Mouse (Mus musculus): ENCODE results near the gene Olfr95. TPM values are rescaled to one million over a fixed set of nuclear protein-coding genes. Genes with fewer than 3 reads are reported as not detected.

Olfr95 gene
- polyA plus RNA-seq (2015; fragmentation: Illumina TruSeq; extraction: RNeasy Lipid Tissue Mini Kit (QIAGEN cat#74804); ENCODE audit: low read depth, low replicate concordance): not detected

DNA sequence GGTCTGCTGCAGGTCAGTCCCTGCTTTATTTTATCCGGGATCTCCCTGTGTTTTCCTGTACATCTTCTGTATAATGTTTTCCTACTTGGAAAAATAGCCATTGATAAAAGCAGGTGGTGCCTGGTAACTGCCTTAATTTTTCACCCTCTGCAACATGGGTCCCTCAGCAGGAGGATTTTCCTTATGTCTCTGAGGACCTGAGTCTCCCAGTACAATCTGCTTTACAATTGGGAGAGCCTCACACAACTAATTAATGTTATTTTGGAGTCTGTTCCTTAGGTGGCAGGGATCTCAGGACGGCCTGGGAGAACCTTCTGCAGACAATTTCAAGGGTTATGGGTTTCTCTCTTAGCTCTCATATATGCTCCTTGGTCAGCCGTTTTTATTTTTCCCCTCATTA is at the start of gene Olfr95:
TSS of gene Olfr95 (minus strand) at position 101 of the 400 bp plus-strand sequence.

DNA sequence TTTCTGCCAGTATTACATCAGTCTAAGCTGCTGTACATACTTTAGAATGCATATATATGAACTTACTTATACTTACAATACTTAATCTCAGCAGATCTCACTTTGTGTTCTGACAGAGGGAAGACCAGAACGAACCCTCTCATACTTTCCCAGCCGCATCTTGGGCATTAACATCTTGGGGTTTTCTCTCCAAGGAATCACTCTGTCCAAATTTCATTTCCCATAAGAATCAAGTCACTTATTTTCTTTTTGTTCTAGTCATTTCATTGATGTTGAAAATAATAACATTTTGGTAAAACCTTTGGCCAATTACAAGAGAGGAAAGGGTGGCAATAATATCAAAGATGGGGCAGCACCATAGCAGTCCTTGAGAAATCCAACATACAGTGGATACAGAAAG is 24.3 kb upstream of the Olfr95 start, which contains the start of gene Olfr97:
TSS of gene Olfr97 (minus strand) at position 101 of the 400 bp plus-strand sequence.

DNA sequence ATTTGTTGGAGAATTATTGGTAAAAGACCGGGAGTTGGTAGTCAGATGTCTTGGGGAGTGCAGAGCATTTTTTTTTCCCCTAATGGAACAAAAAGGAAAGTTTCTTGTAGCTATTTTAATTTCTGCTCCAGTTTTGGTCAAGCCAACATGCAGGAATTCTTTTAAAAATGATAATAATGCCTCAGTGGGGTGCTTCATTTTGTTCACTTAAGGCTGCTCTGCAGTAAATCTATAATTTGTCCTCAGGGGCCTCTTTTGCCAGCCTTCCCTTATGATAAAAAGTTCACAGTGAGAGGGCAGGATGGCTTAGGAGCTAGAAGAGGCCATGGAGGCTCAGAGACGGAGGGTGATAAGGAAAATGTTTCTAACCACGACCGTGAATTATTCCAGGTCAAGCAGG is 6.9 kb upstream of the Olfr95 start, which contains the start of gene Olfr96:
TSS of gene Olfr96 (plus strand) at position 301 of the 400 bp plus-strand sequence.

DNA sequence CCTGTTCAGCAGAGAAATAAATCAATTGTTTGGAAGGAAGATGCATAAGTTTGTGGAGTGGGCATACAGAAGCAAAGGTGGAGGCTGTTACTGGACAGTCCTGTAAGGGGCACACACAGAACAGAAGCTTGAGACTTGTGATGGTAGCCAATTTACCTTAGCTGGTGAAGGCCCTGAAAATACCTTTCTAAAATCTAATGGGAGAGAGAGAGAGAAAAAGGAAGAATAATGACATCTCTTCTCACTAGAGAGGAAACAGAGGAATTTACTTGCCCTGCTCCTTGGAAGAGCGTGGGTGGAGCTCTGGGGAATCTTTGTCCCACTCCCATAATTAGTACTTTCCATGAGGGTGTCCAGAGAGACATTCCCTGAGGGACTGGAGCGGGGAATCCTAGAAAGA is 12.0 kb downstream of the Olfr95 start, which contains the start of gene Olfr94:
TSS of gene Olfr94 (minus strand) at position 101 of the 400 bp plus-strand sequence.

DNA sequence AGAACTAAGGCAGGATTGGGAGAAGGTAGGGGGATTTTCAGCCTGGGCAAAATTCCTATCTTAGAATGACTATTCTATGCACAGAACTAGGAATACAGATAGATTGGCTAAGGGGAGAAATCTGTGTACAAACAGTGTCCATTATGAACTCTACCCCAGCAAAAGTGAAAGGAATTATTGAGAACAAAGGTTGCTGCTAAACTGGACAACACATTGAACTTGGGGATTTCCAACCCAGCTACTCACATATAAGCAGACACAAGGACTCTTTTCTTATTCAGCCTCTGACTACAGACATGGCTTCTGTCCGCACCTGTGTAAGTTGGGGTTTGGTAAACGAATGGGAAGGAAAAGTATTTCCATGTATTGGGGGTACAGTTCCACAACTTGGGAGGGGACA is 19.3 kb downstream of the Olfr95 start, which contains the start of gene Ubd:
TSS of gene Ubd (plus strand) at position 237 of the 400 bp plus-strand sequence.

DNA sequence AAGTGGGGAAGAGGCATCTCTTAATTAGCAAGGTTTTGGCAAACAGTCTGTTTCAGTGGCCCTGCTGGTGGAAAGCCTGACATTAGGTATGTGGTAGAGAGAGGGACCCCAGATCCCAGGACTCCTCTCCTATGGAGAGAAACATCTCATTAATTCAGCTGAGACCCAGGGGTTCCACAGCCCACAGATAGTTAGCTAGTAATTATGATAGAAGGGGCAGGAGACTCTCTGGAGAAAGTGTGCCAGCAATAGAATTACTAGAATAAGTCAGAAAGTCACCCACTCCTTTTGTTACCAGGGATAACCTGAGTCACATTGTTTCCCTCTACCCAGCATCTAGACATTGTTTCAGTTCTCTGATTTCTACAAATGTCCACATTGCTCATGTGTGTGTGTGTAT is 51.5 kb downstream of the Olfr95 start, which contains the start of gene Olfr93:
TSS of gene Olfr93 (minus strand) at position 101 of the 400 bp plus-strand sequence.

Other genes starting within 250 kb of the Olfr95 start
- 0.74 TPM for gene 2410137M14Rik, start 231.9 kb downstream of the Olfr95 start, polyA plus RNA-seq (2015; fragmentation: Illumina TruSeq; extraction: RNeasy Lipid Tissue Mini Kit (QIAGEN cat#74804); ENCODE audit: low read depth, low replicate concordance)
- gene H2-M5, start 223.6 kb downstream of the Olfr95 start, polyA plus RNA-seq (2015; fragmentation: Illumina TruSeq; extraction: RNeasy Lipid Tissue Mini Kit (QIAGEN cat#74804); ENCODE audit: low read depth, low replicate concordance): 1.2 TPM
- 12.3 TPM for gene Zfp57, start 212.0 kb downstream of the Olfr95 start, polyA plus RNA-seq (2015; fragmentation: Illumina TruSeq; extraction: RNeasy Lipid Tissue Mini Kit (QIAGEN cat#74804); ENCODE audit: low read depth, low replicate concordance)
- gene Mog, start 189.7 kb downstream of the Olfr95 start, polyA plus RNA-seq (2015; fragmentation: Illumina TruSeq; extraction: RNeasy Lipid Tissue Mini Kit (QIAGEN cat#74804); ENCODE audit: low read depth, low replicate concordance): 122 TPM
- 529 TPM for gene Gabbr1, start 167.2 kb downstream of the Olfr95 start, polyA plus RNA-seq (2015; fragmentation: Illumina TruSeq; extraction: RNeasy Lipid Tissue Mini Kit (QIAGEN cat#74804); ENCODE audit: low read depth, low replicate concordance)
- not detected for gene Olfr90, start 124.6 kb downstream of the Olfr95 start, polyA plus RNA-seq (2015; fragmentation: Illumina TruSeq; extraction: RNeasy Lipid Tissue Mini Kit (QIAGEN cat#74804); ENCODE audit: low read depth, low replicate concordance)
- not detected for gene Olfr91, start 114.8 kb downstream of the Olfr95 start, polyA plus RNA-seq (2015; fragmentation: Illumina TruSeq; extraction: RNeasy Lipid Tissue Mini Kit (QIAGEN cat#74804); ENCODE audit: low read depth, low replicate concordance)
- gene Olfr92, start 93.0 kb downstream of the Olfr95 start, polyA plus RNA-seq (2015; fragmentation: Illumina TruSeq; extraction: RNeasy Lipid Tissue Mini Kit (QIAGEN cat#74804); ENCODE audit: low read depth, low replicate concordance): not detected
- not detected for gene Olfr93, start 51.6 kb downstream of the Olfr95 start, polyA plus RNA-seq (2015; fragmentation: Illumina TruSeq; extraction: RNeasy Lipid Tissue Mini Kit (QIAGEN cat#74804); ENCODE audit: low read depth, low replicate concordance)
- gene Ubd, start 19.2 kb downstream of the Olfr95 start, polyA plus RNA-seq (2015; fragmentation: Illumina TruSeq; extraction: RNeasy Lipid Tissue Mini Kit (QIAGEN cat#74804); ENCODE audit: low read depth, low replicate concordance): not detected
- not detected for gene Olfr94, start 12.1 kb downstream of the Olfr95 start, polyA plus RNA-seq (2015; fragmentation: Illumina TruSeq; extraction: RNeasy Lipid Tissue Mini Kit (QIAGEN cat#74804); ENCODE audit: low read depth, low replicate concordance)
- gene Olfr96, start 7.0 kb upstream of the Olfr95 start, polyA plus RNA-seq (2015; fragmentation: Illumina TruSeq; extraction: RNeasy Lipid Tissue Mini Kit (QIAGEN cat#74804); ENCODE audit: low read depth, low replicate concordance): not detected
- gene Olfr97, start 24.2 kb upstream of the Olfr95 start, polyA plus RNA-seq (2015; fragmentation: Illumina TruSeq; extraction: RNeasy Lipid Tissue Mini Kit (QIAGEN cat#74804); ENCODE audit: low read depth, low replicate concordance): not detected
- gene Olfr98, start 50.6 kb upstream of the Olfr95 start, polyA plus RNA-seq (2015; fragmentation: Illumina TruSeq; extraction: RNeasy Lipid Tissue Mini Kit (QIAGEN cat#74804); ENCODE audit: low read depth, low replicate concordance): not detected
- gene H2-M3, start 57.1 kb upstream of the Olfr95 start, polyA plus RNA-seq (2015; fragmentation: Illumina TruSeq; extraction: RNeasy Lipid Tissue Mini Kit (QIAGEN cat#74804); ENCODE audit: low read depth, low replicate concordance): 5.0 TPM
- not detected for gene Olfr99, start 70.3 kb upstream of the Olfr95 start, polyA plus RNA-seq (2015; fragmentation: Illumina TruSeq; extraction: RNeasy Lipid Tissue Mini Kit (QIAGEN cat#74804); ENCODE audit: low read depth, low replicate concordance)
- not detected for gene Olfr101, start 91.2 kb upstream of the Olfr95 start, polyA plus RNA-seq (2015; fragmentation: Illumina TruSeq; extraction: RNeasy Lipid Tissue Mini Kit (QIAGEN cat#74804); ENCODE audit: low read depth, low replicate concordance)
- gene Olfr102, start 103.9 kb upstream of the Olfr95 start, polyA plus RNA-seq (2015; fragmentation: Illumina TruSeq; extraction: RNeasy Lipid Tissue Mini Kit (QIAGEN cat#74804); ENCODE audit: low read depth, low replicate concordance): not detected
- not detected for gene Olfr103, start 126.6 kb upstream of the Olfr95 start, polyA plus RNA-seq (2015; fragmentation: Illumina TruSeq; extraction: RNeasy Lipid Tissue Mini Kit (QIAGEN cat#74804); ENCODE audit: low read depth, low replicate concordance)
- gene Olfr104-ps, start 146.5 kb upstream of the Olfr95 start, polyA plus RNA-seq (2015; fragmentation: Illumina TruSeq; extraction: RNeasy Lipid Tissue Mini Kit (QIAGEN cat#74804); ENCODE audit: low read depth, low replicate concordance): not detected
- gene Olfr105-ps, start 165.9 kb upstream of the Olfr95 start, polyA plus RNA-seq (2015; fragmentation: Illumina TruSeq; extraction: RNeasy Lipid Tissue Mini Kit (QIAGEN cat#74804); ENCODE audit: low read depth, low replicate concordance): not detected
- gene Olfr106-ps, start 177.3 kb upstream of the Olfr95 start, polyA plus RNA-seq (2015; fragmentation: Illumina TruSeq; extraction: RNeasy Lipid Tissue Mini Kit (QIAGEN cat#74804); ENCODE audit: low read depth, low replicate concordance): not detected
- not detected for gene Olfr107, start 186.1 kb upstream of the Olfr95 start, polyA plus RNA-seq (2015; fragmentation: Illumina TruSeq; extraction: RNeasy Lipid Tissue Mini Kit (QIAGEN cat#74804); ENCODE audit: low read depth, low replicate concordance)
- not detected for gene Olfr108, start 232.4 kb upstream of the Olfr95 start, polyA plus RNA-seq (2015; fragmentation: Illumina TruSeq; extraction: RNeasy Lipid Tissue Mini Kit (QIAGEN cat#74804); ENCODE audit: low read depth, low replicate concordance)
- not detected for gene Olfr109, start 245.8 kb upstream of the Olfr95 start, polyA plus RNA-seq (2015; fragmentation: Illumina TruSeq; extraction: RNeasy Lipid Tissue Mini Kit (QIAGEN cat#74804); ENCODE audit: low read depth, low replicate concordance)